Mouse (Mus musculus): ENCODE measurements around the gene Morf4l2. TPM values are rescaled to one million over a fixed set of nuclear protein-coding genes. Genes with fewer than 3 reads are reported as not detected.
"Not testable (repeated sequence)": the region's sequence is repeated elsewhere in the genome, so short reads cannot be mapped to it uniquely, and the experiment has no call there.

The Morf4l2 gene
- polyA plus RNA-seq, 1 experiment from 2014 or later: 403 TPM

- H3K27me3 ChIP-seq (replicated peaks): no peaks in the 10 kb centered on the region
- peak overlapping the region; percentile 52 for H3K4me3 ChIP-seq
- ATAC-seq (ENCODE audit: insufficient number of reproducible peaks, low FRiP score): no peak
- peak overlapping the region; percentile 64 for H3K4me2 ChIP-seq
- H3K9me3 ChIP-seq (replicated peaks): no peaks in the 10 kb centered on the region
- no peaks in the 10 kb centered on the region for H3K4me1 ChIP-seq (replicated peaks)
- peaks cover 6% of the 10 kb centered on the region; the same call in 1 of the 2 replicates for H3K36me3 ChIP-seq
- peak overlapping the region; percentile 81 for H3K9ac ChIP-seq
- WGBS: 23% methylated on average over 10 of the region's 10 CpGs
- peak overlapping the region; percentile 91 for H3K27ac ChIP-seq (ENCODE audit: poor library complexity, severe bottlenecking)
Observed at GRCm38 (mm10) chrX:136742241-136742640, 1.2 kb downstream of the Morf4l2 start.

DNA sequence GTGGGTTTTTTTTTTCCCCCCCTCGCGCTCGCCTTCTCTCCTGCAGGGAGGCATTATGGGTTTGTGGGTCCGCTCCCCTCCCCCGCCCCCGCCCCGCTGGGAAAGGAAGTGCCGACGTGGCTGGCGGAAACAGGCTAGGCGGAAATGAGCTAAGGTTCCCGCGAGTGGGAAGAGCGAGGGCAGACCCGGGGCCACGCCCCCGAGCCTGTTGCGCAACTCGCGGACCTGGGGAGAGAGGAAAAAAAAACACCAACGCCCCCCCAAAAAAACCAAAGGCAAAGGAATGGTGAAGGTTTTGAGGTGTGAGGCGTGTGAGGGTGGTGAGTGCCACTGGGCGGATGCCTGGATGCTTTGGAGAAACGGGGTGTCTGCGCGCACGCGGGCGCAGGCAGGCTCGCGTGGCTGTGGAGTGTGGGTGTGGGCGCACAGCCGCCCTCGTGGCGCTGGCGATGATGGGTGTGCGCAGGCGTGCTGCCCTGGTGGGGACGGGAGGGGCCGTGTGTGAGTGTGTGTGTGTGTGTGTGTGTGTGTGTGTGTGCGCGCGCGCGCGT is 1.8 kb downstream of the Morf4l2 start:
- peak; percentile 87 for ATAC-seq (ENCODE audit: insufficient number of reproducible peaks, low FRiP score)
- no peaks in the 10 kb centered on the region for H3K4me1 ChIP-seq (replicated peaks)
- no peaks in the 10 kb centered on the region for H3K9me3 ChIP-seq (replicated peaks)
- H3K27me3 ChIP-seq (replicated peaks): no peaks in the 10 kb centered on the region
- peak overlapping the region; percentile 64 for H3K4me2 ChIP-seq
- 24% methylated on average over 44 of the region's 46 CpGs for WGBS
- peak overlapping the region; percentile 81 for H3K9ac ChIP-seq
- H3K4me3 ChIP-seq: peak overlapping the region; percentile 52
- peak overlapping the region; percentile 91 for H3K27ac ChIP-seq (ENCODE audit: poor library complexity, severe bottlenecking)
- H3K36me3 ChIP-seq: peaks cover 6% of the 10 kb centered on the region; the same call in 1 of the 2 replicates

GRCm38 (mm10) chrX:136740791-136741650 is 2.5 kb downstream of the Morf4l2 start:
- Histone ChIP-seq H3K4me1 (replicated peaks) (no peaks in the 10 kb centered on the region), H3K36me3 (peaks cover 7% of the 10 kb centered on the region), H3K9me3 (replicated peaks) (no peaks in the 10 kb centered on the region), H3K27me3 (replicated peaks) (no peaks in the 10 kb centered on the region), H3K4me3 (peak overlapping the region; percentile 64), H3K4me2 (no peak overlapping the region), H3K27ac (ENCODE audit: poor library complexity, severe bottlenecking) (peak overlapping the region; percentile 91), H3K9ac (peak overlapping the region; percentile 78)
- peak; percentile 97 for ATAC-seq (ENCODE audit: insufficient number of reproducible peaks, low FRiP score)
- 18% methylated on average over 39 of the region's 39 CpGs for WGBS

- 17% methylated on average over 15 of the region's 15 CpGs for WGBS
- no peak for ATAC-seq (ENCODE audit: insufficient number of reproducible peaks, low FRiP score)
Observed at GRCm38 (mm10) chrX:136740087-136740790, 3.3 kb downstream of the Morf4l2 start.

DNA sequence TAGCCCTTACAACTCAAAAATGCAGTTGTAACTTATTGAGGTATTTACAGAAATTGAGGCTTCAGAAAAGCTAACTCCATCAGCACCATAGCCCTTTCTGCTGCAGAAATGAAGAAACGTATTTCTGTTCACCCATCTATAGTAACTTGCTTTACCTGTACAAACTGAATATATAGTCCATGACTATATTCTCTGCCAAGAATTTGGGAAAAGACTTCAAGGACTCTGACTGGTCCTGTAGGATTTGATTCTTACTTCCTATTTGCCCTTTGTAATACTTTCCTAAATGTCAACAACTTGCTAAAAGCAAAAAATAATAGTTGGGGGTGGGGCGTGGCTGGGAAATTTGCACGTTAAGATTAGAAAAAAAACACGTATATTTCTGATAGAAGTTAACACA is 11.5 kb downstream of the Morf4l2 start:
- H3K27ac ChIP-seq (ENCODE audit: poor library complexity, severe bottlenecking): no peak overlapping the region
- no peaks in the 10 kb centered on the region for H3K9me3 ChIP-seq (replicated peaks)
- peaks cover 11% of the 10 kb centered on the region for H3K36me3 ChIP-seq
- H3K9ac ChIP-seq: no peak overlapping the region
- H3K4me3 ChIP-seq: no peak overlapping the region
- 75% methylated on average over 4 of the region's 4 CpGs for WGBS
- H3K27me3 ChIP-seq (replicated peaks): no peaks in the 10 kb centered on the region
- H3K4me1 ChIP-seq (replicated peaks): no peaks in the 10 kb centered on the region
- no peak for ATAC-seq (ENCODE audit: insufficient number of reproducible peaks, low FRiP score)
- no peak overlapping the region for H3K4me2 ChIP-seq

More at GRCm38 (mm10) chrX:136740087-136740790, 3.3 kb downstream of the Morf4l2 start:
- Histone ChIP-seq H3K36me3 (peaks cover 11% of the 10 kb centered on the region), H3K4me3 (peak overlapping the region; percentile 64), H3K9me3 (replicated peaks) (no peaks in the 10 kb centered on the region), H3K4me1 (replicated peaks) (no peaks in the 10 kb centered on the region), H3K27ac (ENCODE audit: poor library complexity, severe bottlenecking) (peak overlapping the region; percentile 83; the same call in 1 of the 2 replicates), H3K27me3 (replicated peaks) (no peaks in the 10 kb centered on the region), H3K9ac (peak overlapping the region; percentile 78), H3K4me2 (peak overlapping the region; percentile 41)

GRCm38 (mm10) chrX:136714742-136715474 is 28.6 kb downstream of the Morf4l2 start:
- H3K36me3 ChIP-seq; H3K27ac ChIP-seq (ENCODE audit: poor library complexity, severe bottlenecking); H3K9me3 ChIP-seq (replicated peaks); H3K27me3 ChIP-seq (replicated peaks); H3K4me2 ChIP-seq; H3K4me3 ChIP-seq; H3K4me1 ChIP-seq (replicated peaks); ATAC-seq (ENCODE audit: insufficient number of reproducible peaks, low FRiP score); H3K9ac ChIP-seq: not testable (repeated sequence)
- 62% methylated on average over 3 of the region's 3 CpGs for WGBS

DNA sequence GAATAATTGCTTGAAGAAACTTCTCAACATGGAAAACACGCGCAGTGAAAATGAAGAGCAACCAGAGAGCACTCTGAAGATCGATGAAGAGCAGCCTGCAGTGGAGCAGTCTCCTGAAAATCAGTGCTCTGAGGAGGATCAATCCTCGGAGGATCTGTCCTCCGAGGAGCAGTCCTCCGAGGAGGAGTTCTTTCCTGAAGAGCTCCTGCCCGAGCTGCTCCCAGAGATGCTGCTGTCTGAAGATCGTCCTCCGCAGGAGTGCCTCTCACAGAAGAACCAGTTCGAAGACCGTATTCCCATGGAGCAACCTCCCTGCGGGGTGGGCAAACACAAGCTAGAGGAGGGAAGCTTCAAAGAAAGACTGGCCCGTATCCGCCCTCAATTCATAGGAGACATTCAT is 34.7 kb downstream of the Morf4l2 start:
- Histone ChIP-seq H3K4me2 (peak overlapping the region; percentile 67), H3K4me1 (replicated peaks) (no peaks in the 10 kb centered on the region), H3K9ac (0 out of 2 replicates have a peak overlapping the region, but pooled peaks have one; percentile 71), H3K4me3 (peak overlapping the region; percentile 62), H3K27ac (ENCODE audit: poor library complexity, severe bottlenecking) (peak overlapping the region; percentile 83; the same call in 1 of the 2 replicates), H3K9me3 (replicated peaks) (no peaks in the 10 kb centered on the region), H3K27me3 (replicated peaks) (no peaks in the 10 kb centered on the region), H3K36me3 (no peaks in the 10 kb centered on the region)
- no peak for ATAC-seq (ENCODE audit: insufficient number of reproducible peaks, low FRiP score)
- 18% methylated on average over 14 of the region's 14 CpGs for WGBS

- Histone ChIP-seq H3K27me3 (replicated peaks) (no peaks in the 10 kb centered on the region), H3K4me2 (peak overlapping the region; percentile 67), H3K27ac (ENCODE audit: poor library complexity, severe bottlenecking) (peak overlapping the region; percentile 83), H3K9ac (peak overlapping the region; percentile 71), H3K9me3 (replicated peaks) (no peaks in the 10 kb centered on the region), H3K4me1 (replicated peaks) (no peaks in the 10 kb centered on the region), H3K36me3 (no peaks in the 10 kb centered on the region), H3K4me3 (peak overlapping the region; percentile 62)
- WGBS: 9% methylated on average over 18 of the region's 18 CpGs
- peak; percentile 77 for ATAC-seq (ENCODE audit: insufficient number of reproducible peaks, low FRiP score)
Observed at GRCm38 (mm10) chrX:136708168-136708681, 35.3 kb downstream of the Morf4l2 start.

- peak within 1 kb of the TSS; percentile 71 for H3K9ac ChIP-seq
- peak within 1 kb of the TSS; percentile 62 for H3K4me3 ChIP-seq
- no peaks in the 10 kb centered on the region for H3K9me3 ChIP-seq (replicated peaks)
- no peaks in the 10 kb centered on the region for H3K4me1 ChIP-seq (replicated peaks)
- peak within 1 kb of the TSS; percentile 67 for H3K4me2 ChIP-seq
- H3K27ac ChIP-seq (ENCODE audit: poor library complexity, severe bottlenecking): peak within 1 kb of the TSS; percentile 83
- no peaks in the 10 kb centered on the region for H3K36me3 ChIP-seq
- ATAC-seq (ENCODE audit: insufficient number of reproducible peaks, low FRiP score): peak; percentile 92
- H3K27me3 ChIP-seq (replicated peaks): no peaks in the 10 kb centered on the region
- WGBS: 24% methylated on average over 15 of the region's 15 CpGs
Observed at GRCm38 (mm10) chrX:136707446-136708167, 35.9 kb downstream of the Morf4l2 start, which contains the start of gene Tceal1. Gene Tceal1 (plus strand): TSS chrX:136707982.

- H3K9ac ChIP-seq: no peak overlapping the region
- H3K9me3 ChIP-seq (replicated peaks): no peaks in the 10 kb centered on the region
- H3K27me3 ChIP-seq (replicated peaks): no peaks in the 10 kb centered on the region
- no peaks in the 10 kb centered on the region for H3K36me3 ChIP-seq
- H3K4me2 ChIP-seq: no peak overlapping the region
- ATAC-seq (ENCODE audit: insufficient number of reproducible peaks, low FRiP score): no peak
- H3K4me3 ChIP-seq: no peak overlapping the region
- no peak overlapping the region for H3K27ac ChIP-seq (ENCODE audit: poor library complexity, severe bottlenecking)
- no peaks in the 10 kb centered on the region for H3K4me1 ChIP-seq (replicated peaks)
- WGBS: 78% methylated on average over 5 of the region's 5 CpGs
Observed at GRCm38 (mm10) chrX:136693196-136693595, 50.3 kb downstream of the Morf4l2 start.
